Mouse (Mus musculus) olfactory bulb, adult 2 months (tissue): ENCODE data around the gene 1700067P10Rik.

Experiments
- CTCF ChIP-seq: fragments of 200-500 bp; IDR thresholded peaks from 2 replicates; pipeline ENCODE4 v1.5.1; 2012; ENCODE audit warnings: low read depth, mild to moderate bottlenecking, low read length, moderate library complexity; ENCODE audit not compliant: insufficient read depth
- POLR2A ChIP-seq: fragments of 200-500 bp; IDR thresholded peaks from 2 replicates; pipeline ENCODE4 v1.6.1; 2012; ENCODE audit warnings: mild to moderate bottlenecking, low read depth, low read length, moderate library complexity; ENCODE audit not compliant: insufficient read depth

GRCm38 (mm10) chr17:48132810-48133209, 43.7 kb downstream of the 1700067P10Rik start:
- TF ChIP-seq POLR2A (no peak), CTCF (no peak)
